Mouse (Mus musculus): ENCODE measurements around the gene Ddx23. TPM values are rescaled to one million over a fixed set of nuclear protein-coding genes. Genes with fewer than 3 reads are reported as not detected.
A peak's percentile ranks its signal among the peaks of the same experiment; 100 is the strongest.

Ddx23 gene
- polyA plus RNA-seq, 1 experiment = 49.7 TPM

DNA sequence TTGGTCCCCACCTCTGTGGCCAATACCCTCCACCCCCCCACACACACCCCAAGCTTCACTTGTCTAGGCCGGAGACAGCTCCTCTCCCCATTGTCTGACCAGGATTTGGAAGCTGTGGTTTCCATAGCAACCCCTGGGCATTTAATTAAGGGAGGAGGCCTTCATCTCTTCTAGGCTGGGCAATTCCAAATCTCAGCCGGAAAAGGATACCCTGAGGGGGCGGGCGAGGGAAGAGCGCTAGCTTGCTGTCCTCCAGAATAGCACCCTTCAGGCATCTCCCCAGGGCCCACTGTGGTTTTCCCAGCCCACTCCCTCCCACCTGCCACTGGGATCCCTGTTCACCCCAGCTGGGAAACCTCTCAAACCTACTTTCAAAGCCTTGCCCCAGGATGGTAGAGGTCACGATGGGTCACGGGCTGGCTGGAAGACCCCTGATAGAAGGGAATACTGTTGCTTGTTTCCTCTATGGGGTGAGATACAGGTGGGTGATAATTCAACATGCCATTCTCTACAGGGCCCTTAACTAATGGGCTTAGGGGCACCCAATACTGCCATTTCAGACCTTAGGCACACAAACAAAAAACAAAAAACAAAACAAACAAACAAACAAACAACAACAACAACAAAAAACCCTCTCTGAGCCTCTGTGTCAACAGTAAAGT, 28.9 kb upstream of the Ddx23 start:
- TF ChIP-seq GATA1 (IDR thresholded peaks at IDR 0.05; ENCODE audit: borderline replicate concordance, low read length) (no peak), FLI1 (IDR thresholded peaks at IDR 0.05; ENCODE audit: low read length) (no peak)
- Histone ChIP-seq H3K27me3 (replicated peaks) (peaks cover 76% of the 10 kb centered on the region), H3K4me1 (peaks cover 12% of the 10 kb centered on the region; the same call in 1 of the 2 replicates), H3K9me3 (peaks cover 3% of the 10 kb centered on the region), H3K36me3 (replicated peaks; ENCODE audit: low read length) (no peaks in the 10 kb centered on the region), H3K4me3 (replicated peaks) (no peak overlapping the region)

GRCm38 (mm10) chr15:98689682-98690081, 27.0 kb upstream of the Ddx23 start:
- Histone ChIP-seq H3K36me3 (replicated peaks; ENCODE audit: low read length) (no peaks in the 10 kb centered on the region), H3K27me3 (replicated peaks) (peaks cover 57% of the 10 kb centered on the region), H3K4me3 (replicated peaks) (no peak overlapping the region), H3K4me1 (peaks cover 14% of the 10 kb centered on the region), H3K9me3 (peaks cover 7% of the 10 kb centered on the region)
- no peak for TF ChIP-seq FLI1 (IDR thresholded peaks at IDR 0.05; ENCODE audit: low read length)
- no peak for TF ChIP-seq GATA1 (IDR thresholded peaks at IDR 0.05; ENCODE audit: borderline replicate concordance, low read length)

DNA sequence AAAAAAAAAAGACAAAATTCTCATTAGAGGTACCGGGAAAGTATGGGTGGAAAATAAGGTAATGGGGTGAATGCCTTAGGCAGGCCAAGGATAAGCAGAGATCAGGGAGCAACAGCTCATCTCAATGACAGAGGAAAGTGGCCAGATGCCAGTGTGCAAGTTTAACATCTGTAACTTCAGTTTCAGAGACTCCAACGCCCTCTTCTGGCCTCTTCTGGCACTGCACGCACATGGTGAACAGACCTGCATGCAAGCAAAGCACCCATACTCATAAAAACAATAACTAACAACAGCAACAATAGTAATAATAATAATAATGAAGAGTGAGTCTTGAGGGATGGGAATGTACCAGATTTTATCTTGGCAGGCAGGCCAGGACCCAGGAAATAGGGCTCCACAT, 23.2 kb upstream of the Ddx23 start:
- Histone ChIP-seq H3K4me1 (peaks cover 24% of the 10 kb centered on the region), H3K36me3 (replicated peaks; ENCODE audit: low read length) (no peaks in the 10 kb centered on the region), H3K9me3 (peaks cover 7% of the 10 kb centered on the region), H3K4me3 (replicated peaks) (no peak overlapping the region), H3K27me3 (replicated peaks) (peaks cover 42% of the 10 kb centered on the region)
- TF ChIP-seq GATA1 (IDR thresholded peaks at IDR 0.05; ENCODE audit: borderline replicate concordance, low read length) (no peak), FLI1 (IDR thresholded peaks at IDR 0.05; ENCODE audit: low read length) (no peak)

DNA sequence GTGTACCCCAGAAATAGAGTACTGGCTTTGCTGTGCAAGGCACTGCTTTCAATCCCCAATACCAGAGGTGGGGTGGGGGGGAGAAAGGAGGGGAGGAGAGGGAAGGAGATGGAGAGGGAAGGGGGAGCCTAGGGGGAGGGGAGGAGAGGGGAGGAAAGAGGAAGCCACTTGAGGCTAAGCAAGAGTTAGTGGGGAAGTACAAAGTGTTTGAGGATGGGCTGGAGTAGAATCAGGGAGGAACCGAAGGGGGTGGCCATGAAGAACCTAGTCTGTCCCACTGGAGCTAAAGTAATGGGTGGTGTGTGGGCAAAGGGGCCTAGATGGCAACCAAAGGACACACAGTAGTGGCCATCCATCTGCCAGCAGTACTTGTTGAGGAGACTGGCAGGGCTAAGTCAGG, 21.1 kb upstream of the Ddx23 start:
- Histone ChIP-seq H3K4me1 (peaks cover 24% of the 10 kb centered on the region), H3K36me3 (replicated peaks; ENCODE audit: low read length) (no peaks in the 10 kb centered on the region), H3K4me3 (replicated peaks) (peak overlapping the region; percentile 56), H3K9me3 (peaks cover 7% of the 10 kb centered on the region), H3K27me3 (replicated peaks) (peaks cover 32% of the 10 kb centered on the region)
- TF ChIP-seq GATA1 (IDR thresholded peaks at IDR 0.05; ENCODE audit: borderline replicate concordance, low read length) (no peak), FLI1 (IDR thresholded peaks at IDR 0.05; ENCODE audit: low read length) (no peak)

DNA sequence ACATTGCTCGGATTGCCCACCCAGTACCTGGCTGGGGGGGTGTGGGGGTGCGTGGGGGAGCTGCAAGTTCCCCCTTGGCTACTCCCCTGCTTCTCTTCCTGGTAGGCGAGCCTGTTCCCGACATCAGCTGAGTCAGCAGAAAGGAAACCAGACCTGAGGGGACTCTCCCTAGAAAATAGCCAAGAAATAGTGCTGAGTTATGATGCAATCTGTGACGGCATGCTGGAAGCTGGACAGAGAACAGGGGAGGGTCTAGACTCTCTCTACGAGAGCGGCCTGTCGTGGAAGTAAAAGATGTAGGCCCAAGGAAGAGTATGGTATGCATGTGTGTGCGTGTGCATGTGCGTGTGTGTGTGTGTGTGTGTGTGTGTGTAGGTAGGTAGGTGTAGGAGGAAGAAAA, 20.5 kb upstream of the Ddx23 start:
- Histone ChIP-seq H3K9me3 (peaks cover 7% of the 10 kb centered on the region), H3K27me3 (replicated peaks) (peaks cover 29% of the 10 kb centered on the region), H3K4me1 (peaks cover 24% of the 10 kb centered on the region), H3K4me3 (replicated peaks) (peak overlapping the region; percentile 28), H3K36me3 (replicated peaks; ENCODE audit: low read length) (no peaks in the 10 kb centered on the region)
- TF ChIP-seq GATA1 (IDR thresholded peaks at IDR 0.05; ENCODE audit: borderline replicate concordance, low read length) (no peak), FLI1 (IDR thresholded peaks at IDR 0.05; ENCODE audit: low read length) (no peak)

DNA sequence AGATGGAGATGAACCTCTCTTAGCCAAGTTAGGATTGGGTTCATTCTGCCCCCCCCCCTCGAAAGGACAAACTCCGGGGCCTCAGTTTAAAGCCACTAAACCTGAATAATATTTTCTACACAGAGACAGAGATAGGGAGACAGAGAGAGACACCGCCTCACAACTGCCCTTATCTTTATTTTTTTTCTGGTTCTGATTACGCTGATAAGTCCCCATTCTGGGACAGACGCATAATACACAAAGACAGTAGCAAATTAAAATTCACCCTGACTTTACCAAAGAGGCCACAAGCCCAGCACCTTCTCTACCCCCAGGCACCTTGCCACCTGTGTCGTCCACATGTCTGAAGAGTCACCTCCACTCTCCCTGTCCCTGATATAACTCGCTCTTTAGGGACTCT, 18.9 kb upstream of the Ddx23 start:
- Histone ChIP-seq H3K4me1 (peaks cover 39% of the 10 kb centered on the region), H3K9me3 (peaks cover 4% of the 10 kb centered on the region), H3K36me3 (replicated peaks; ENCODE audit: low read length) (no peaks in the 10 kb centered on the region), H3K4me3 (replicated peaks) (no peak overlapping the region), H3K27me3 (replicated peaks) (peaks cover 37% of the 10 kb centered on the region)
- TF ChIP-seq GATA1 (IDR thresholded peaks at IDR 0.05; ENCODE audit: borderline replicate concordance, low read length) = no peak
- no peak for TF ChIP-seq FLI1 (IDR thresholded peaks at IDR 0.05; ENCODE audit: low read length)

DNA sequence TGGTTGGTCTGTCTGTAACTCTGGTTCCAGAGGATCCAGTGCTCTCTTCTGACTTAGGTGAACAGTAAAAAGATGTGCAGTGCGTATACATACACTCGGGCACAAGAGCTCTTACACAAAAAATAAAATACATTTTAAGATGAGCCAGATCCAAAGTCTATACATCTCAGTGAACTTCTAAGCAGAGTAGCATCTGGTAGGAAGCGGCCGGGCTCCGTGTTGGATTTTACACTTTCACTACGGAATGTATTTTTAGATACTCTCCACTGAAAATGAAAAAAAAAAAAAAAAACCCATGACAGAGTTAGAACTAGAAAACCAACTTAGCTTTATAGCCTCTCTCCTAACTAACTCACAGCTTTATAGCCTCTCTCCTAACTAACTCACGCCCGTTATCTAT, 18.0 kb upstream of the Ddx23 start:
- no peak for TF ChIP-seq FLI1 (IDR thresholded peaks at IDR 0.05; ENCODE audit: low read length)
- TF ChIP-seq GATA1 (IDR thresholded peaks at IDR 0.05; ENCODE audit: borderline replicate concordance, low read length) = no peak
- Histone ChIP-seq H3K27me3 (replicated peaks) (peaks cover 45% of the 10 kb centered on the region), H3K4me3 (replicated peaks) (no peak overlapping the region), H3K4me1 (peaks cover 49% of the 10 kb centered on the region), H3K9me3 (no peaks in the 10 kb centered on the region), H3K36me3 (replicated peaks; ENCODE audit: low read length) (no peaks in the 10 kb centered on the region)

GRCm38 (mm10) chr15:98677977-98678376, 15.3 kb upstream of the Ddx23 start:
- no peak overlapping the region for H3K4me3 ChIP-seq (replicated peaks)
- no peaks in the 10 kb centered on the region for H3K36me3 ChIP-seq (replicated peaks; ENCODE audit: low read length)
- peaks cover 66% of the 10 kb centered on the region for H3K27me3 ChIP-seq (replicated peaks)
- H3K9me3 ChIP-seq = no peaks in the 10 kb centered on the region
- TF ChIP-seq FLI1 (IDR thresholded peaks at IDR 0.05; ENCODE audit: low read length) (no peak), GATA1 (IDR thresholded peaks at IDR 0.05; ENCODE audit: borderline replicate concordance, low read length) (no peak)
- peaks cover 50% of the 10 kb centered on the region for H3K4me1 ChIP-seq

DNA sequence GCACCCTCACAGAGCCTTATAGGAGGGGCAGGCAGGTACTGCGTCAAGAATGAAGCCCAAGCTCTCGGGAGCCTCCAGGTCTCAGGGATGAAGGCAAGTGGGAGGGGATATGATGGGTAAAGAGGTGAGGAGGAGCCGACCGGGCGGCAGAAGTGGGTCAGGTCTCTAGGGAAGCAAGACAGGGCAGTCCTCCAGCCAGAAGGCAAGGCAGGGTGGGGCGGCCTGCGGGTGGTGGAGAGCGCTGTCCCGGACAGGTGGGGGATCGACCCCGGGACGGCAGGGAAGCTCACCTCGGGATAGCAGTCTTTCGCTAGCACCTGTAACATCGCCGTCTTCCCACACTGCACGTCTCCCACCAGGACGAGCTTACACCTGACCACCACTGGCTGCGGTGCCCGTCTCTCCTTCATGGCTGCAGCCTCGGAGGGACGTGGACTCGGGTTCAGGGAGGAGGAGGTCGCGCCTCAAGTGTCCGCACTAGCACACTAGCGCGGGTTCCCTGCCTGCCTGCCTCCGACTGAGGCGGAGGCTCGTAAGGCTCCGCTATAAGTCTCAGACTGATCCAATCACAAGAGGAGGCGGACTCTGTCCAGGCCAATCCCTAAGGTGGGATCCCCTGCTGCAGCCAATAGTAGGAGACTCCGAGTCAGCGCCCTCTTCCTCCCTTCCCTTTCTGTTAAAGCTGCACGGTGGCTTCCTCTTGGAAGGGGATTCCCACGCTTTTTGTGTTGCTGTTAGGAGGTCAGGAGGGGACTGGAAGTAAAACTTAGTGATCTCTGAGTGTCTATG, 14.4 kb upstream of the Ddx23 start, which contains the start of gene Rnd1:
Rnd1 (minus strand) TSS at position 522 of the 789 bp plus-strand sequence.
- peaks cover 65% of the 10 kb centered on the region for H3K27me3 ChIP-seq (replicated peaks)

GRCm38 (mm10) chr15:98676471-98676870, 13.8 kb upstream of the Ddx23 start:
- no peak for TF ChIP-seq GATA1 (IDR thresholded peaks at IDR 0.05; ENCODE audit: borderline replicate concordance, low read length)
- no peak for TF ChIP-seq FLI1 (IDR thresholded peaks at IDR 0.05; ENCODE audit: low read length)
- Histone ChIP-seq H3K9me3 (no peaks in the 10 kb centered on the region), H3K36me3 (replicated peaks; ENCODE audit: low read length) (no peaks in the 10 kb centered on the region), H3K27me3 (replicated peaks) (peaks cover 61% of the 10 kb centered on the region), H3K4me3 (replicated peaks) (peak overlapping the region; percentile 95), H3K4me1 (peaks cover 52% of the 10 kb centered on the region)

More for the DNA sequence above, 14.4 kb upstream of the Ddx23 start, which contains the start of gene Rnd1:
- TF ChIP-seq FLI1 (IDR thresholded peaks at IDR 0.05; ENCODE audit: low read length) (no peak), GATA1 (IDR thresholded peaks at IDR 0.05; ENCODE audit: borderline replicate concordance, low read length) (no peak)
- no peaks in the 10 kb centered on the region for H3K9me3 ChIP-seq
- peaks cover 52% of the 10 kb centered on the region for H3K4me1 ChIP-seq
- H3K4me3 ChIP-seq (replicated peaks) = peak within 1 kb of the TSS; percentile 95
- H3K36me3 ChIP-seq (replicated peaks; ENCODE audit: low read length) = no peaks in the 10 kb centered on the region

Measured in megakaryocyte, embryonic 14.5 days (primary cell).